Comparison of ENCODE assay signal across 9 mouse cellular contexts in the genomic region with DNA sequence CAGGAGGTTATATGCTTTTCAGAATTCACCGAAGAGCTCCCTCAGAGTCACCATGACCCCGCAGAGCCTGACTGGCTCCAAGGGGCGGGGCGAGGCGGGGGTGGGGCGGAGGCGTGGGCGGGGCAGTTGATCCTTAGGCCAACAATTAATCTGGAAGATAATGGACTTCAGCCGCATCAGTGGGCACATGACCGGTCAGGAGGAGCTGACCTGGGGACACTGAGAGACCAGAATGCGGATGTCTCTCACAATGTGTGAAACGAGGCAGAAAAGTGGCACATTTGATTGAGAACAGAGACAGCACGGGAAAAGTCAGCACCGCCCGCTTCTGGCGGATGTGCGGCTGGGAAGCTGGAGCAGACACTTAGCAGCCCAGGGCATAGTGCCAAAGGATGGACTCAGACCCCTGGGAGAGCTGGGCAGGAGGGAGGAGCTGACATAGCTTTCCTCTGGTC.
A peak's percentile ranks its signal among the peaks of the same experiment; 100 is the strongest.
DNase-seq lines count a peak whose midpoint lies in the region; ATAC-seq and TF ChIP-seq lines count a peak whose summit lies in the region.
"Had no signal": no experiment of that assay in that cellular context is flagged by ENCODE, and none has a peak within 500 bp of the region (broad histone marks: within the 10 kb centered on the region; RNA-seq: fewer than 3 reads in every experiment).

No protein-coding gene starts in this region.

- no peak for TF ChIP-seq CTCF in testis, adult 2 months (IDR thresholded peaks at IDR 0.05; ENCODE audit: control insufficient read depth, insufficient read depth, insufficient replicate concordance, low read depth, low read length)

- H3K9ac ChIP-seq in heart, embryonic 16.5 days (ENCODE audit: low read length) = no peak overlapping the region

- H3K36me3 ChIP-seq in heart, embryonic 16.5 days (ENCODE audit: control insufficient read depth, insufficient read depth) = no peaks in the 10 kb centered on the region
- no peaks in the 10 kb centered on the region for H3K36me3 ChIP-seq in midbrain, embryonic 10.5 days
- H3K36me3 ChIP-seq in testis, adult 2 months (ENCODE audit: control insufficient read depth, insufficient read depth, low read length) = no peaks in the 10 kb centered on the region

- H3K4me2 ChIP-seq in heart, embryonic 16.5 days (ENCODE audit: low read depth, low read length) = peak overlapping the region; percentile 55

- H3K27me3 ChIP-seq in heart, embryonic 16.5 days (ENCODE audit: control insufficient read depth, insufficient read depth, low read length) = no peaks in the 10 kb centered on the region; the same call in 1 of the 2 replicates
- H3K27me3 ChIP-seq in midbrain, embryonic 10.5 days (ENCODE audit: low read depth, poor library complexity, severe bottlenecking) = peaks cover 97% of the 10 kb centered on the region
- no peaks in the 10 kb centered on the region for H3K27me3 ChIP-seq in testis, adult 2 months (ENCODE audit: control insufficient read depth, insufficient read depth, low read length)

- no peak for TF ChIP-seq POLR2A in testis, adult 2 months (IDR thresholded peaks at IDR 0.05; ENCODE audit: control insufficient read depth, low read depth, low read length)

- 0 out of 2 replicates have a peak, but pooled peaks have one; percentile 18 for ATAC-seq in heart, embryonic 16.5 days (replicated peaks; ENCODE audit: extremely low read depth, insufficient read depth, low FRiP score)

- peak overlapping the region; percentile 17; the same call in 1 of the 2 replicates for H3K4me3 ChIP-seq in brown adipose tissue, adult 24 weeks (ENCODE audit: insufficient read depth, low read depth, low read length)
- peak overlapping the region; percentile 31 for H3K4me3 ChIP-seq in heart, embryonic 16.5 days (ENCODE audit: low read length)
- H3K4me3 ChIP-seq in midbrain, embryonic 10.5 days = peak overlapping the region; percentile 49
- peak overlapping the region; percentile 39 for H3K4me3 ChIP-seq in testis, adult 2 months (ENCODE audit: control insufficient read depth, low read depth, low read length)

- DNase-seq in NIH3T3 (ENCODE audit: low read depth) = peak; percentile 18
- peak; percentile 73 to 84 for DNase-seq in kidney, postnatal 25 days
- DNase-seq in midbrain, embryonic 10.5 days (ENCODE audit: low spot score) = peak; percentile 59
- no peak for DNase-seq in layer of hippocampus, adult 11-12 months (ENCODE audit: low spot score)
- DNase-seq in urinary bladder, adult 18-20 months (ENCODE audit: low spot score in 2 of 2) = no peak

- H3K4me1 ChIP-seq in brown adipose tissue, adult 24 weeks (ENCODE audit: control insufficient read depth, insufficient read depth, insufficient read length, low read length) = no peaks in the 10 kb centered on the region
- no peaks in the 10 kb centered on the region for H3K4me1 ChIP-seq in heart, embryonic 16.5 days (ENCODE audit: control insufficient read depth, insufficient read depth, low read length)
- H3K4me1 ChIP-seq in midbrain, embryonic 10.5 days = peaks cover 19% of the 10 kb centered on the region
- H3K4me1 ChIP-seq in testis, adult 2 months (ENCODE audit: control insufficient read depth, insufficient read depth, low read length) = peaks cover 3% of the 10 kb centered on the region

- no peak overlapping the region for H3K27ac ChIP-seq in brown adipose tissue, adult 24 weeks (replicated peaks; ENCODE audit: low read depth, low read length)
- no peak overlapping the region for H3K27ac ChIP-seq in heart, embryonic 16.5 days (ENCODE audit: low read length)
- H3K27ac ChIP-seq in midbrain, embryonic 10.5 days (replicated peaks) = peak overlapping the region; percentile 4; the same call in 1 of the 2 replicates
- H3K27ac ChIP-seq in testis, adult 2 months (ENCODE audit: control insufficient read depth, insufficient read depth, low read depth, low read length) = no peak overlapping the region
- H3K27ac ChIP-seq: macrophage had no signal

- no peaks in the 10 kb centered on the region for H3K9me3 ChIP-seq in heart, embryonic 16.5 days (replicated peaks; ENCODE audit: control insufficient read depth, low read length)
- no peaks in the 10 kb centered on the region for H3K9me3 ChIP-seq in midbrain, embryonic 10.5 days (replicated peaks)

- WGBS in heart, embryonic 16.5 days = 9% methylated on average over 17 of the region's 17 CpGs
- WGBS in midbrain, embryonic 10.5 days = 2% methylated on average over 17 of the region's 17 CpGs

Comparison
In these comparisons a context has a peak if more than half of its experiments do, and no peak if none do; other contexts are left out.
1. DNase-seq: peak in NIH3T3 (single experiment), kidney, postnatal 25 days (2 of 2) and midbrain, embryonic 10.5 days (single experiment); none in layer of hippocampus, adult 11-12 months (single experiment) and urinary bladder, adult 18-20 months (0 of 2).
2. Peak in every context shown above with its lines, with median percentiles within 50 percentile points of each other: H3K4me3 ChIP-seq.